Mouse (Mus musculus) lung, adult 2 months (tissue): ENCODE data around the gene Gys1.

Experiments
- CTCF ChIP-seq: fragments of 200-500 bp; IDR thresholded peaks from 2 replicates; pipeline ENCODE4 v1.5.1; 2011; ENCODE audit warnings: mild to moderate bottlenecking, low read length, control low read depth; ENCODE audit not compliant: insufficient read depth
- POLR2A ChIP-seq: fragments of 200-500 bp; IDR thresholded peaks from 2 replicates; pipeline ENCODE4 v1.6.1; 2011; ENCODE audit warnings: low read depth, mild to moderate bottlenecking, control low read depth, low read length, borderline replicate concordance; ENCODE audit errors: extremely low read depth

DNA sequence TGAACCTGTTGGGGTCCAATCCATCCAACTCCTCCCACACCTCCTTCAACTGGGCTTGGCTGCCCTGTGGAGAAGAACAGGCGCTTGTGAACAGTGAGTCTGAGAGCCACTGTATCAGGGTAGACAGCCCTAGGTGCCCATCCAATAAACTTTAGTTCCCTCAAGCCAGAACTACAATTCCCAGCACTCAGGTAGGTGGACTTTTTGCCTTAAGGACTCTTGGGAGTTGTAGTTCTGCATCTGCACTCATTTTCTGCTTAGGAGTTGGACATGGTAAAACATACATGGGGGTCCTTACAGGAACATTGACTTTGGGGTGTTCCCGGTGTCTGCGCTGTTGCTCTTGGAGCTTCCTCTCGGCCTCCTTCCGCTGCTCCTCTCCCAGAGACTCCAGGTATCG lies 63.8 kb downstream of the Gys1 start:
- TF ChIP-seq CTCF = no peak
- TF ChIP-seq POLR2A = no peak
